Mouse (Mus musculus) limb, embryonic 13.5 days (tissue): ENCODE measurements around the gene Ctdsp2. TPM values are rescaled to one million over a fixed set of nuclear protein-coding genes. Genes with fewer than 3 reads are reported as not detected.

ENCODE experiments used
- ATAC-seq: fragments of 200-750 bp; cut with Nextera tagmentation; 2 replicates; pipeline ENCODE4 v1.8.0; 2017; ENCODE audit warnings: low read depth, moderate number of reproducible peaks, moderate TSS enrichment; ENCODE audit not compliant: low FRiP score
- H3K27ac ChIP-seq: fragments of 300-500 bp; sonication (generic); 2 replicates; pipeline ENCODE4 v1.5.1; 2015; ENCODE audit warnings: inconsistent platforms, mild to moderate bottlenecking, moderate library complexity
- H3K27me3 ChIP-seq: fragments of 300-500 bp; sonication (generic); 2 replicates; pipeline ENCODE4 v1.6.1; 2015; ENCODE audit warnings: mild to moderate bottlenecking, inconsistent platforms
- H3K36me3 ChIP-seq: fragments of 300-500 bp; sonication (generic); 2 replicates; pipeline ENCODE4 v1.6.1; 2015; ENCODE audit warnings: inconsistent platforms, mild to moderate bottlenecking, moderate library complexity
- H3K4me1 ChIP-seq: fragments of 300-500 bp; sonication (generic); 2 replicates; pipeline ENCODE4 v1.6.1; 2015; ENCODE audit warnings: inconsistent platforms
- H3K4me2 ChIP-seq: fragments of 300-500 bp; sonication (generic); replicated peaks from 2 replicates; pipeline ENCODE4 v1.6.1; 2015; ENCODE audit warnings: inconsistent platforms, mild to moderate bottlenecking, moderate library complexity
- H3K4me3 ChIP-seq: fragments of 300-500 bp; sonication (generic); 2 replicates; pipeline ENCODE4 v1.5.1; 2015; ENCODE audit warnings: moderate library complexity, mild to moderate bottlenecking, inconsistent platforms
- H3K9ac ChIP-seq: fragments of 300-500 bp; sonication (generic); 2 replicates; pipeline ENCODE4 v1.6.1; 2015; ENCODE audit warnings: mild to moderate bottlenecking, inconsistent platforms
- H3K9me3 ChIP-seq: fragments of 300-500 bp; sonication (generic); 2 replicates; pipeline ENCODE4 v1.6.1; 2016; ENCODE audit warnings: inconsistent platforms
- WGBS: fragments of 180-500 bp; shearing (Covaris S2); methylation state at CpG from one replicate; pipeline ENCODE4 v1.1.7; 2015; 5-methylcytosine and 5-hydroxymethylcytosine counted together
- microRNA counts: library from miRNA; unstranded; fragments of <30 nt; microRNA quantifications from one replicate; lab custom pipeline; 2016
- microRNA-seq: library from miRNA; unstranded; fragments of <30 nt; microRNA quantifications from one replicate; pipeline ENCODE4, GENCODE M21; 2016
- polyA plus RNA-seq: library from polyadenylated mRNA; unstranded; fragments of >200 nt; fragmentation: Nextera tagmentation; extraction: Ambion mirVana; gene quantifications from 2 replicates; pipeline ENCODE4 v1.2.1, GENCODE M21; 2015

Gene Ctdsp2
- polyA plus RNA-seq, 1 experiment from 2014 or later: 78.9 TPM

DNA sequence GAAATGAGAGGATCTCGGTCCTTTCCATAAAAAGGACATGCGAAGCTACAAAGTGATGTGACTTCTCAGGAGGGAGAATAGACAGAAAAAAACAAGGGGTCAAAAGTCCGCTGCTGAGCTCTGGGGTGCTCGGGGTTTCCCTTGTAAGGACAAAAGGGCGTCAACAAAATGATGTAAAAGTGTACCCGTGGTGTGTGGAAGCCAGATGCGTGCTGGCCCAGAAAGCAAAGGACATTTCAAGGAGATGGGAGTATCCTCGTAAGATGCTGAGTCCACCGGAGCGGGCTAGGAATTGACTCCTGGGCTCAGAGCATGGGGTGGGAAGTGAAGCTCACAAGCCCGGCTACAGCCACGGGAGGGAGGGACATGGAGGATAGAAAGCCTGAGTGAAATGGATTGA lies 59.1 kb downstream of the Ctdsp2 start:
- Histone ChIP-seq H3K4me2 (no peak overlapping the region), H3K36me3 (no peaks in the 10 kb centered on the region), H3K4me3 (no peak overlapping the region), H3K9me3 (no peaks in the 10 kb centered on the region), H3K27me3 (peaks cover 11% of the 10 kb centered on the region), H3K9ac (no peak overlapping the region), H3K27ac (no peak overlapping the region), H3K4me1 (peaks cover 12% of the 10 kb centered on the region)
- no peak for ATAC-seq
- 77% methylated on average over 12 of the region's 12 CpGs for WGBS

DNA sequence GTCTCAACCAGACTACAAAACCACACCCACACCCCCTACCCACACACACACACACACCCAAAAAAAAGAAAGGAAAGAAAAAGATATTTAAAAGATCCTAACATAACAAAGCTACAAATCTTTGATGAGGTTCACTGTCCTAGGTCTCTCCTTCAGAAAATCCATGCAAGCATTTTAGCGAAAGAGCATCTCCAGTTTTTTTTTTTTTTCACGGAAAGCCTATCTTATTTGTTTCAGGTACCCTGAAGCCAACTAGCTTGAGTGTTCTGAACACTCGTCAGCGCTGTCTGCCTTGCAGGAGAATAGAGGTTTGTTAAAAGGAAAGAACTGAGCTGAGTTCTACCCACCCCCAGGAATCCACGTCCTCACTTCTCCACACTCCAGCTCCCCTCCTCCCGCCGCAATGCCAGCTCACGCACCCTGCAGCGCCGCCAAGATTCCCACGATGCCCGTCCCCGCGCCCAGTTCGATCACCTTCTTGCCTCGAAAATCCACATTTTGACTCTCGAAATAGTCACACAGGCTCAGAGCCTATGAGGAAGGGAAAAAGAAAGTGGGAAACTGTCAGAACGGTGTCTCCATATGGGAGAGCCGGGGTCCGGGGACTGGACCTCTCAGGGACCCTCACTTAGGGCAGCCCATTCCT lies 62.2 kb downstream of the Ctdsp2 start:
- WGBS: 1% methylated on average over 20 of the region's 20 CpGs
- Histone ChIP-seq H3K9me3 (no peaks in the 10 kb centered on the region), H3K9ac (peak overlapping the region; percentile 79), H3K27ac (peak overlapping the region; percentile 69), H3K4me3 (peak overlapping the region; percentile 79), H3K4me1 (peaks cover 19% of the 10 kb centered on the region), H3K36me3 (peaks cover 21% of the 10 kb centered on the region), H3K27me3 (peaks cover 11% of the 10 kb centered on the region), H3K4me2 (peak overlapping the region; percentile 97)
- ATAC-seq: peak; percentile 26

DNA sequence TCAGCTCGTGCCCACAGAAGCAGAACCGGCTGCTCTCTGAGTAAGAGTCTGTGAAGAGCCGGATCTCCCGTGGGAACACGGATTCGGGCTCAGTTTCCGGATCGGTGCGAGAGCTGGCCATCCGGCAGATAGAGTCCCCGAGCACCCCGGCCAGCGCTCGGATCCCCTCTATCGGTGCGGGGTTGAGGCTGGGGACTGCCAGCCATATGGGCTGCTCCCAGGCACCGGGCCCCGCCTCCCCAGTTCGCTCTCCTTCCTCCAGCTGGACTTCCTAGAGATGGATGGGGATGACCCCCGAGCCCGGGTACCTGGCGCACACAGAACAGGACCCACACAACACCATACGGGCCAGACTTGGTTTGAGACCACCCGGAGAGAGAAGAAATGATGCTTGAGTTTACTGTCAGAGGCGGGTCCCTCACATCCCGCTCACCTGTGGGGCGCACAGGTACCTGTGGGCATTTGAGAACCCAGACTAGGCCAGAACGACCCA lies 62.8 kb downstream of the Ctdsp2 start, which contains the start of the genes Mettl1 and Eef1akmt3:
Gene Mettl1, plus strand, starts transcription at position 141 of the 493 bp plus-strand sequence.
Gene Eef1akmt3, minus strand, starts transcription at position 240 of the 493 bp plus-strand sequence.
- H3K9ac ChIP-seq: peak within 1 kb of the TSS; percentile 79
- no peaks in the 10 kb centered on the region for H3K9me3 ChIP-seq
- peaks cover 24% of the 10 kb centered on the region for H3K36me3 ChIP-seq
- WGBS: under 1% methylated on average over 28 of the region's 28 CpGs
- H3K27ac ChIP-seq: peak within 1 kb of the TSS; percentile 69
- peaks cover 12% of the 10 kb centered on the region for H3K27me3 ChIP-seq
- H3K4me3 ChIP-seq: peak within 1 kb of the TSS; percentile 79
- peak; percentile 58 for ATAC-seq
- peaks cover 19% of the 10 kb centered on the region for H3K4me1 ChIP-seq
- H3K4me2 ChIP-seq: peak within 1 kb of the TSS; percentile 97

DNA sequence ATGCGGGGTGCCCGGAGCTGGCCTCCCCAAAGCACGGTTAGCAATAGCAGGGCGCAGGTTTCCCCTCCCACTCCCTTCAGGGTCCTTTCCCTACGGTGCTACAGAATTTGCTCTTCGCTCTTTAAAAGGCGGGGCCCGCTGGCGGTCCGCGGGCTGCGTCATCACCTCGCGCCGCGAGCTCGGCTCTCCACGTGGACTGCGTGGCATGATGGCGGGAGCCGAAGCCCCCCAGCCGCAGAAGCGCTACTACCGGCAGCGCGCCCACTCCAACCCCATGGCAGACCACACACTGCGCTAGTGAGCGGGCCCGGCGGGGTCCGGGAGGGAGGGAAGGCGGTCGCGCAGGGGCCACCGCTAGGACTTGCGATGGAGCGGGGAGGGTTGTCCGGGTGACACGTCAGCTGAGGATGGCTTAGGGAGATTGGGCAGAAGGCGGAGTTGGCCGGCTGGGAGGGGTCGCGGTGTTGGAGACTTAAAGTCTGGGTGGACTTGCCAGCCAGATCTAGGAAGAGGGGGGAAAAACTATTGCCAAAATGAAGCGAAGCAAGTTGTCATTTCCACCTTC lies 63.3 kb downstream of the Ctdsp2 start:
- H3K4me3 ChIP-seq: peak overlapping the region; percentile 79
- peak overlapping the region; percentile 69 for H3K27ac ChIP-seq
- ATAC-seq: peak; percentile 90
- H3K9ac ChIP-seq: peak overlapping the region; percentile 79
- no peaks in the 10 kb centered on the region for H3K9me3 ChIP-seq
- H3K36me3 ChIP-seq: peaks cover 30% of the 10 kb centered on the region
- peaks cover 17% of the 10 kb centered on the region for H3K27me3 ChIP-seq
- peaks cover 19% of the 10 kb centered on the region for H3K4me1 ChIP-seq
- peak overlapping the region; percentile 97 for H3K4me2 ChIP-seq
- WGBS: under 1% methylated on average over 44 of the region's 44 CpGs

DNA sequence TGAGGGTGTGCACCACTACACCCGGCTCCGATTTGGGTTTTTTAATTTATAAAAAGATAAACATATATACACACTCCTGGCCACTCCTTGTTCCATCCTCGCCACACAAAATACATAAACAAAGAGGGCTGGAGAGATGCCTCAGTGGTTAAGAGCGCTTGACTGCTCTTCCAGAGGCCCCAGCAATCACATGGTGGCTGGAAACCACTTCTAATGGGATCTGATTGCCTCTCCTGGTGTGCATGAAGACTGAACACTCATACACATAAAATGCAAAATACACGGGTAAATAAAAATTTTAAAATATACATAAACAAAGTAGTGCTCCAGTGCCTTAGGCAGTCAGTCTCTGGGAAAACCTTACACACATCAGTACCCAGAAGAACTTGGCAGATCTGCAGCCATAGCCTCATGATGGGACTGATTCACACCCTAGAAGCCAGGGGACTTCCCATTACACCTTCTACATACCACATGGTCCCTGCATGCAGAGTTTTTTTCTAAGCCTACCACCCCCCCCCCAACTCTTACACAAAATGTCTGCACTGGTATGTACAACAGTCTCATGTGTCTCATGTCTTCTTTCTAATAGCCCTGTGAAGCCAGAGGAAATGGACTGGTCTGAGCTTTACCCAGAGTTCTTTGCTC lies 64.1 kb downstream of the Ctdsp2 start:
- Histone ChIP-seq H3K36me3 (peaks cover 34% of the 10 kb centered on the region), H3K27ac (peak overlapping the region; percentile 69; the same call in 1 of the 2 replicates), H3K27me3 (peaks cover 24% of the 10 kb centered on the region), H3K9me3 (no peaks in the 10 kb centered on the region), H3K4me2 (peak overlapping the region; percentile 97), H3K4me1 (peaks cover 19% of the 10 kb centered on the region), H3K9ac (peak overlapping the region; percentile 79), H3K4me3 (peak overlapping the region; percentile 79)
- 16% methylated on average over 5 of the region's 5 CpGs for WGBS
- no peak for ATAC-seq

DNA sequence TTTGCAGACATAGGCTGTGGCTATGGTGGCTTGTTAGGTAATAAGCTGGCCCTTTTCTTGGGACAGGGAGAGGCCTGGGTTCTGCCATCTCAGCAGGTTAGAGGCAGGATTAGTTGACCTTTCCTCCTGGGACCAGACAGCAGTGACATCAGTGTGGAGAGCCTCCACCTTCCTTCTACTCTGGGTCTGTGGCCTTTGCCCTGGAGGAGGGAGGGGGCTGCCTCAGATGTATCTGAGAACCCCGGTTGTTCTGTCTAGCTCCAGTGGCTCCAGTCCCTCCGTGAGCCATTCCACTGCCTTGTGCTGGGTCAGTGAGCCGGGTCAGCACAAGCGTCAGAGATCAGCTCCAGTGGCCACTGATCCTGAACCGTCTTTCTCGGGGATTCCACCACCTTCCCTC lies 64.7 kb downstream of the Ctdsp2 start:
- H3K27ac ChIP-seq: no peak overlapping the region
- peaks cover 30% of the 10 kb centered on the region for H3K27me3 ChIP-seq
- H3K9ac ChIP-seq: peak overlapping the region; percentile 13; the same call in 1 of the 2 replicates
- no peak for ATAC-seq
- H3K4me1 ChIP-seq: peaks cover 19% of the 10 kb centered on the region
- 88% methylated on average over 6 of the region's 6 CpGs for WGBS
- H3K4me2 ChIP-seq: peak overlapping the region; percentile 97
- H3K36me3 ChIP-seq: peaks cover 34% of the 10 kb centered on the region
- no peaks in the 10 kb centered on the region for H3K9me3 ChIP-seq
- no peak overlapping the region for H3K4me3 ChIP-seq

DNA sequence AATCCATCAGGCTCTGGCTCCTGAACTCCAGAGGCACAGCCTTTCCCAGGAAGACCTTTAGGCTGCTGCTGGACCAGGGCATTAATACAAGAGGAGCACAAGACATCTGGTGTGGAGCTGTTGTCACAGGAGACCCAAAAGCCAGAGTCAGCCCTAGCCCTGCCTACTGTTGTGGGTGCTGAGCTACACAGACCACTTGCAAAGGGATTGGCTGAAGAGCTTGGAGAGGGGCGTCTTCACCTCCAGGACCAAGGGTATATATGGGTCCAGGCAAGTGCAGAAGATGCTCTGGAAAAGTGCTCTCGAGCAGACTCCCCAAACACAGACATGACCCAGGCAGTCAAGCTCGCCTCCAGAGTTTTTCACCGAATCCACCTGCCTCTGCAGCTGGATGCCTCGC lies 69.4 kb downstream of the Ctdsp2 start, which contains the start of gene Cyp27b1:
Gene Cyp27b1, plus strand, starts transcription at position 297 of the 400 bp plus-strand sequence.
- H3K27ac ChIP-seq: no peak within 1 kb of the TSS
- H3K4me3 ChIP-seq: peak within 1 kb of the TSS; percentile 20
- peak within 1 kb of the TSS; percentile 47 for H3K4me2 ChIP-seq
- peaks cover 65% of the 10 kb centered on the region for H3K27me3 ChIP-seq
- peaks cover 32% of the 10 kb centered on the region for H3K4me1 ChIP-seq
- peaks cover 34% of the 10 kb centered on the region for H3K36me3 ChIP-seq
- no peaks in the 10 kb centered on the region for H3K9me3 ChIP-seq
- H3K9ac ChIP-seq: peak within 1 kb of the TSS; percentile 19; the same call in 1 of the 2 replicates
- 29% methylated on average over 5 of the region's 5 CpGs for WGBS
- ATAC-seq: no peak

DNA sequence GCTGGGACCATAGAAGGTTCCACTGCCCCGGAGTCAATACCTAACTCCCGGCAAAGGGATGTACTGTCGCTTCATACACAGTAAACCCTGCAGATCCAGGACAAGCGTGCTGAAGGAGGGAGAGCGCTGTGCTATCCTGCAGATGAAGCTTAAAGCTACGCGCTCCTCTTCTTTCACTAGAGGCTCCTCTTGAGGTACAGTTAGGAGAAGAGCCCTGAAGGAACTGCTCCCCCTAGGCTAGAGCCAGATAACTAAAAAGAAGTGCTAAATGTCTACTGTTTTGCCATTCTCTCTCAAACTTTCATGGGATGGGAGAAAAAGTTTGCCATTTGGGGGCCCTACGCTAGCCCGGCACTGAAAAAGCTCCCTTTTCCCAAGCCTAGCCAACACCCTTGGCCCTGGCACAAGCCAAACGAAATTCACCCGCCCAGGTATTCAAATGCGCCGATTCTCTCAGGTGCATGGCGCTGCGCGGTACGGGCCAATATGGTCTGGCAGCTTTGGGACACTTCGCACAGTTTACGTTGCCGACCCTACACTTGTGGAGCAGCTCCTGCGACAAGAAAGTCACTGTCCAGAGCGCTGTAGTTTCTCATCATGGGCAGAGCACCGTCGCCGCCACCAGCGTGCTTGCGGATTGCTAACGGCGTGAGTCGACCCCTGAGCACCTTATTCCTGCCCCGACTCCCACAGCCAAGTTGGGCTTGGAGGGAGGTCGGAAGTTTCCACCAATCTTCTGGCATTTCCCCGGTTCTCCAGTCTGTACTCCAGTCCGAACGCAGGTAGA lies 70.3 kb downstream of the Ctdsp2 start:
- H3K27me3 ChIP-seq: peaks cover 68% of the 10 kb centered on the region
- no peak for ATAC-seq

More for the DNA sequence above, 70.3 kb downstream of the Ctdsp2 start:
- Histone ChIP-seq H3K4me2 (peak overlapping the region; percentile 47), H3K4me3 (peak overlapping the region; percentile 20), H3K9me3 (no peaks in the 10 kb centered on the region), H3K27ac (no peak overlapping the region), H3K36me3 (peaks cover 31% of the 10 kb centered on the region), H3K4me1 (peaks cover 28% of the 10 kb centered on the region), H3K9ac (peak overlapping the region; percentile 19; the same call in 1 of the 2 replicates)
- 4% methylated on average over 35 of the region's 35 CpGs for WGBS

MicroRNAs within 50 kb of the gene (microRNA counts, 519-probe panel; counts per million panel counts)
- microRNA mmu-miR-26a (lab: Ali Mortazavi, UCI) (3,226 counts per million, percentile 54 among the panel's probes with 10 or more counts), microRNA mmu-miR-546 (lab: Ali Mortazavi, UCI) (not detected)

Small RNA genes within 50 kb of the gene (microRNA-seq; reads per million reads assigned to microRNA genes)
- 36.9 reads per million, percentile 41 among the genes with 10 or more reads in this experiment for gene Mir26a-2
- gene Mir546: not detected

Other genes with a start within 250 kb of the Ctdsp2 start
- gene Atp23, start 77.4 kb upstream of the Ctdsp2 start, polyA plus RNA-seq: 18.9 and 20.5 TPM in 2 replicates
- gene Avil, start 22.0 kb downstream of the Ctdsp2 start, polyA plus RNA-seq: 0.32 and 0.56 TPM in 2 replicates
- gene Tsfm, start 52.1 kb downstream of the Ctdsp2 start, polyA plus RNA-seq: 80.8 and 81.1 TPM in 2 replicates
- gene Mettl1, start 62.7 kb downstream of the Ctdsp2 start, polyA plus RNA-seq: 65.5 and 66.9 TPM in 2 replicates
- gene Eef1akmt3, start 62.8 kb downstream of the Ctdsp2 start, polyA plus RNA-seq: 1.0 and 1.1 TPM in 2 replicates
- gene Cyp27b1, start 69.5 kb downstream of the Ctdsp2 start, polyA plus RNA-seq: 0.10 and 0.15 TPM in 2 replicates
- gene March9, start 81.5 kb downstream of the Ctdsp2 start, polyA plus RNA-seq: 1.5 and 1.8 TPM in 2 replicates
- gene Cdk4, start 84.8 kb downstream of the Ctdsp2 start, polyA plus RNA-seq: 2,027 and 2,061 TPM in 2 replicates
- 174 and 188 TPM in 2 replicates for gene Tspan31, start 91.5 kb downstream of the Ctdsp2 start, polyA plus RNA-seq
- 0.29 and 0.43 TPM in 2 replicates for gene Agap2, start 96.6 kb downstream of the Ctdsp2 start, polyA plus RNA-seq
- 80.8 and 84.9 TPM in 2 replicates for gene Os9, start 142.4 kb downstream of the Ctdsp2 start, polyA plus RNA-seq
- 6.2 and 6.9 TPM in 2 replicates for gene B4galnt1, start 186.5 kb downstream of the Ctdsp2 start, polyA plus RNA-seq
- gene Slc26a10, start 201.9 kb downstream of the Ctdsp2 start, polyA plus RNA-seq: 1.4 and 1.6 TPM in 2 replicates
- gene Arhgef25, start 211.4 kb downstream of the Ctdsp2 start, polyA plus RNA-seq: 108 and 111 TPM in 2 replicates
- gene Dtx3, start 217.0 kb downstream of the Ctdsp2 start, polyA plus RNA-seq: 169 and 173 TPM in 2 replicates
- 27.6 and 29.1 TPM in 2 replicates for gene Pip4k2c, start 232.9 kb downstream of the Ctdsp2 start, polyA plus RNA-seq